Comparison of ENCODE assay signal across 8 mouse cellular contexts in genomic region chr3:98383024-98383790, GRCm38 (mm10). TPM values are rescaled to one million over a fixed set of nuclear protein-coding genes. Genes with fewer than 3 reads are reported as not detected.
DNase-seq lines count a peak whose midpoint lies in the region; ATAC-seq and TF ChIP-seq lines count a peak whose summit lies in the region.

No protein-coding gene starts in this region.

- no peak for TF ChIP-seq CTCF in gastrocnemius, adult 2 months (IDR thresholded peaks at IDR 0.05)

- peak overlapping the region; percentile 86 for H3K4me3 ChIP-seq in gastrocnemius, adult 2 months
- peak overlapping the region; percentile 91 for H3K4me3 ChIP-seq in intestine, embryonic 15.5 days (replicated peaks)
- peak overlapping the region; percentile 80 for H3K4me3 ChIP-seq in neural tube, embryonic 13.5 days

- H3K27ac ChIP-seq in gastrocnemius, adult 2 months = peak overlapping the region; percentile 79
- no peak overlapping the region for H3K27ac ChIP-seq in intestine, embryonic 15.5 days
- peak overlapping the region; percentile 93 for H3K27ac ChIP-seq in neural tube, embryonic 13.5 days (replicated peaks)

- ATAC-seq in intestine, embryonic 15.5 days = no peak; the same call in none of the 2 replicates
- peak; percentile 62 for ATAC-seq in neural tube, embryonic 13.5 days (ENCODE audit: low read depth)

- H3K9me3 ChIP-seq in intestine, embryonic 15.5 days = no peaks in the 10 kb centered on the region
- no peaks in the 10 kb centered on the region for H3K9me3 ChIP-seq in neural tube, embryonic 13.5 days

- no peaks in the 10 kb centered on the region for H3K27me3 ChIP-seq in intestine, embryonic 15.5 days (replicated peaks)
- no peaks in the 10 kb centered on the region for H3K27me3 ChIP-seq in neural tube, embryonic 13.5 days

- peak overlapping the region; percentile 90 for H3K9ac ChIP-seq in intestine, embryonic 15.5 days
- H3K9ac ChIP-seq in neural tube, embryonic 13.5 days = peak overlapping the region; percentile 96

- H3K4me2 ChIP-seq in intestine, embryonic 15.5 days (replicated peaks) = peak overlapping the region; percentile 92
- H3K4me2 ChIP-seq in neural tube, embryonic 13.5 days = peak overlapping the region; percentile 87

- 10% methylated on average over 21 of the region's 21 CpGs for WGBS in intestine, embryonic 15.5 days
- WGBS in neural tube, embryonic 13.5 days = 5% methylated on average over 21 of the region's 21 CpGs

- intact Hi-C loops in gastrocnemius, adult 2 months (cut with DNase I) = loop anchor here (5.0 kb wide), 1 partner anchor 34 kb away; no protein-coding TSS in a partner anchor
- intact Hi-C loops in gastrocnemius, postnatal 36 days (cut with DNase I) = loop anchor here (5.0 kb wide), 1 partner anchor 44 kb away; no protein-coding TSS in a partner anchor

- H3K36me3 ChIP-seq in intestine, embryonic 15.5 days = no peaks in the 10 kb centered on the region
- no peaks in the 10 kb centered on the region for H3K36me3 ChIP-seq in neural tube, embryonic 13.5 days

- no peak for DNase-seq in gastrocnemius, adult 2 months
- no peak for DNase-seq in gastrocnemius, postnatal 36 days
- DNase-seq in 3T3-L1 (ENCODE audit: low read depth, low spot score) = peak; percentile 57
- peak; percentile 66 to 70 for DNase-seq in cerebellum, postnatal 25 days
- no peak for DNase-seq in layer of hippocampus, postnatal 10 days (ENCODE audit: low spot score in 2 of 2)
- no peak for DNase-seq in spleen, adult 12 weeks (ENCODE audit: low spot score)

- peaks cover 19% of the 10 kb centered on the region for H3K4me1 ChIP-seq in intestine, embryonic 15.5 days (replicated peaks)
- peaks cover 31% of the 10 kb centered on the region for H3K4me1 ChIP-seq in neural tube, embryonic 13.5 days (replicated peaks)

RNA-seq across cellular contexts. Expression of gene Zfp697, which starts 0.9 kb away (rescaled TPM):
- total RNA-seq in gastrocnemius, adult 2 months (2021) = 1 to 10 TPM; 1.1 to 1.6 TPM
- under 1 TPM; 0.37 to 0.46 TPM for total RNA-seq in gastrocnemius, postnatal 36 days (2021)
- polyA plus RNA-seq in intestine, embryonic 15.5 days (2015; fragmentation: Nextera tagmentation; extraction: Ambion mirVana) = 7.1 and 7.2 TPM in 2 replicates
- polyA plus RNA-seq in neural tube, embryonic 13.5 days (2015; fragmentation: Nextera tagmentation; extraction: Ambion mirVana) = 12.9 and 14.9 TPM in 2 replicates
- total RNA-seq in layer of hippocampus, postnatal 10 days (2021) = 10 to 100 TPM; 29.6 to 31.3 TPM

RNA-seq across cellular contexts. Expression of gene Phgdh, which starts 43.4 kb away (rescaled TPM):
- total RNA-seq in gastrocnemius, adult 2 months (2021) = 1 to 10 TPM; 1.1 to 1.9 TPM
- total RNA-seq in gastrocnemius, postnatal 36 days (2021) = 1 to 10 TPM; 2.3 to 2.9 TPM
- polyA plus RNA-seq in intestine, embryonic 15.5 days (2015; fragmentation: Nextera tagmentation; extraction: Ambion mirVana) = 291 and 356 TPM in 2 replicates
- polyA plus RNA-seq in neural tube, embryonic 13.5 days (2015; fragmentation: Nextera tagmentation; extraction: Ambion mirVana) = 166 and 171 TPM in 2 replicates
- 10 to 100 TPM; 78.3 to 94.2 TPM for total RNA-seq in layer of hippocampus, postnatal 10 days (2021)

Comparison
In these comparisons a context has a peak if more than half of its experiments do, and no peak if none do; other contexts are left out.
1. DNase-seq: peak in 3T3-L1 (single experiment) and cerebellum, postnatal 25 days (2 of 2); none in gastrocnemius, adult 2 months (single experiment), gastrocnemius, postnatal 36 days (0 of 2), layer of hippocampus, postnatal 10 days (0 of 2) and spleen, adult 12 weeks (single experiment).
2. RNA of gene Zfp697, which starts 0.9 kb away (total RNA-seq): 29.6 to 31.3 TPM in layer of hippocampus, postnatal 10 days; 1.1 to 1.6 TPM in gastrocnemius, adult 2 months and 0.37 to 0.46 TPM in gastrocnemius, postnatal 36 days; every median in the first group is over 10 times any median in the second.
3. RNA of gene Phgdh, which starts 43.4 kb away (total RNA-seq): 78.3 to 94.2 TPM in layer of hippocampus, postnatal 10 days; 2.3 to 2.9 TPM in gastrocnemius, postnatal 36 days and 1.1 to 1.9 TPM in gastrocnemius, adult 2 months; every median in the first group is over 10 times any median in the second.
4. Peak in every context shown above with its lines, with median percentiles within 50 percentile points of each other: H3K4me3 ChIP-seq.